Mouse (Mus musculus) bone marrow, adult 2 months (tissue): ENCODE measurements around the gene Slc9a3r1.

Experiments used
- CTCF ChIP-seq: fragments of 200-500 bp; IDR thresholded peaks from 2 replicates; pipeline ENCODE4 v1.5.1; 2011; ENCODE audit warnings: low read length, control low read depth; ENCODE audit not compliant: control insufficient read depth, insufficient read depth
- POLR2A ChIP-seq: fragments of 200-500 bp; IDR thresholded peaks from 2 replicates; pipeline ENCODE4 v1.6.1; 2011; ENCODE audit warnings: low read depth, mild to moderate bottlenecking, control low read depth, low read length, borderline replicate concordance; ENCODE audit not compliant: control insufficient read depth

GRCm38 (mm10) chr11:115147813-115148212 is 15.3 kb upstream of the Slc9a3r1 start:
- TF ChIP-seq CTCF (no peak), POLR2A (no peak)
